Mouse (Mus musculus): Measurements from ENCODE around the gene Clasrp.

- TF ChIP-seq CTCF (IDR thresholded peaks at IDR 0.05) (no peak), POLR2A (IDR thresholded peaks at IDR 0.05; ENCODE audit: insufficient read depth, low read depth, low read length) (no peak), EP300 (IDR thresholded peaks at IDR 0.05; ENCODE audit: insufficient read depth, low read depth, low read length) (no peak)
Measured at GRCm38 (mm10) chr7:19577141-19577852, 27.0 kb downstream of the Clasrp start, which contains the start of the genes Zfp296 and Gemin7.
